Mouse (Mus musculus) adipocyte (in vitro differentiated cells): Measurements from ENCODE around the gene Hinfp.
A peak's percentile ranks its signal among the peaks of the same experiment; 100 is the strongest.

ENCODE experiments used
- DNase-seq: peaks from one replicate; pipeline ENCODE4 v3.0.0-alpha.2; 2016; ENCODE audit warnings: low spot score

The Hinfp gene

DNA sequence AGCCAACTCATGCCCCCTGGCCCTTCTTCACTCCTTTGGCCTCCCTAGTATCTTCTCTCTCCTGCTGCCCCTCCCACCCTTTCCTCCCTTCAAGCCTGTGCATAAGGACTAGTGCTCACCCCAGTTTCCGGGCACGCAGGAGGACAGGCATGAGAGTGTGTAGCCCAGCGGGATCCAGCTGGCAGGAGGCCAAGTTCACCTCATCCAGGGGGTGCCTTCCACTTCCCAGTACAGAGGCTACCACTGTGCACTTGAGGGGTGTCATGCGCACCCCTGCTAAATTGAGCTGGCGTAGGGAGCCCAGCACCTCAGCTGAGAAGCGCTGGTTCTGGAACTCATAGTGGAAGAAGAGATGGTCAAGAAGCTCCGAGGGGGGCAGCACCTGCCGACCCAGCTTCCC, 49.3 kb downstream of the Hinfp start:
- no peak for DNase-seq

DNA sequence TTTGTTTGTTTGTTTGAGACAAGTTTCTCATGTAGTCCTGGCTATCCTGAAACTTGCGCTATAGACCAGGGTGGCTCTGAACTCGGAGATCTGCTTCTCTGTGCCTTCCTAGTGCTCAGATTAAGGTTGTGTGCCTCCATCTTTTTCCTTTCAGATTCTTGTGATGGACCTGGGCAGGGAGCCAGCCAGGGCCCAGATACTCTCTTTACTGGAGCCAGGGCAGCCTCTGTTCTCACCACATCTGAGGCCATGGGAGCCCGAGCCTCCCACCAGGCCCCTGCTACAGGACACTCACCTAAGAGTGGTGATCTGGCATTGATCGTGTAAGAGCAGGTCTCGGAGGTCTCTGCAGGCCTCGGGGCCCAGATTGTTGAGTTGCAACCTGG, 50.3 kb downstream of the Hinfp start:
- no peak for DNase-seq

DNA sequence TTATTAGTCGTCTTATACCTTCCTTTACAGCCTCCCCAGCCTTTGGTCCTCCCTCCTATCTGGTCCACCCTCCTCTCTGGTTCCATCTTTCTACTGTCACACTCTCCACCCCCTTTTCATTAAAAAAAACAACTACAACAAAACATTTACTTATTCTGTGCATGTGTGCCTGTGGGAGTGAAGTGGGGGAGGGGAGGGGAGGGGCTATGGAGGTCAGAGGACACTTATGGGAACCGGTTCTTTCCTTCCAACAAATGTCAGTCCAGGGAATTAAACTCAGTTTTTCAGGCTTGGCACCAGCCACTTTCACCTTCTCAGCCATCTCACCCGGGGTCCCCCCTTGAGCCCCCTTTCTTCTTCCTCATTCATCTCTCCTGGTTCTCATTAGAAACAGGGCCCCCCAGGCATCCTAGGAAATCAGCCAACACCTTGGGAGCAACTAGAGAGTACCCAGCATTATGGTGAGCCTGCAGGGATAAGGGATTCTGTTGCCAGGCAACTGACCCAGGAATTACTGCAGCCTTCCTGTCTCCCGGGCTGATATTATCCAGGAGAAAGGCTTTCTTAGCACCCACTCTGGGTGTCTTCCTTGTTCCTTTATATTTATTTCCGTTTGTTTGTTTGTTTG, 50.8 kb downstream of the Hinfp start:
- no peak for DNase-seq

DNA sequence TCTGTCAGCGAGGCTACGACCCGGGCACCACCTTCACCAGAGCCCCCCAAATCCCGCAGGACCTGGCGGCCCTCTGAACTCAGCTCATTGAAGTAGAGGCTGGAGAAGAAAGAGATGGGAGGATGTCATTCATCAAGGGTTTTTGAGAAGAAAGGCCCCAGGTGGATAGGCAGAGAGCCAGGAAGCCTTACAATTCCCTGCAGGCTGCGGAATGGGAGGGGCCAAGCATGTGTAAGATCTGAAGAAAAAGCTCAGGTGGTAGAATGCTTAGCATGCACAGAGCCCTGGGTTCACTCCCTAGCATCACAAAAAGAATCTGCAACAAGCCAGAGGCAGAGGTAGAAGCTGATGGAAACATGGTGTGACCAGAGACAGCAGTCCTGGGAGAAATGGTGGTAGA, 52.0 kb downstream of the Hinfp start:
- no peak for DNase-seq

DNA sequence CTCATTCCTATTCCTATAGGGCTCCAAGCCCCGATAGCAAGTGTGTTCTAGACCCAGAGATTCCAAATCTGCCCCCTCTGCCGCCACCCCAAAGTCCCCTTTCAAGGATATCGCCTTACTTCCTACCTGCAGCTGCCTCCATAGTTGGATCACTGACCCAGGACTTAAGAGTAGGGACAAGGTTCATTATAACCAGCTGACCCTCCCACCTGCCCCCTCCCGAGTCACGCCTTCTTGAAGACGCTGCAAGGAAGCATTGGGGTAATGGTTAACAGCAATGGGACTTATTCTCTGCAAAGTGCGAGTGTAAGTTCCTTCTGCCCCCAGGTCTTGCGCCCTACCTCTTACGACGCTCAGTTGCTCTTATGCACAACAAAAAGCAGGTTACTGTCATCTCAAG, 54.2 kb downstream of the Hinfp start, which contains the start of gene Pdzd3:
TSS of gene Pdzd3 (minus strand) at position 158 of the 400 bp plus-strand sequence.
- DNase-seq: no peak

DNA sequence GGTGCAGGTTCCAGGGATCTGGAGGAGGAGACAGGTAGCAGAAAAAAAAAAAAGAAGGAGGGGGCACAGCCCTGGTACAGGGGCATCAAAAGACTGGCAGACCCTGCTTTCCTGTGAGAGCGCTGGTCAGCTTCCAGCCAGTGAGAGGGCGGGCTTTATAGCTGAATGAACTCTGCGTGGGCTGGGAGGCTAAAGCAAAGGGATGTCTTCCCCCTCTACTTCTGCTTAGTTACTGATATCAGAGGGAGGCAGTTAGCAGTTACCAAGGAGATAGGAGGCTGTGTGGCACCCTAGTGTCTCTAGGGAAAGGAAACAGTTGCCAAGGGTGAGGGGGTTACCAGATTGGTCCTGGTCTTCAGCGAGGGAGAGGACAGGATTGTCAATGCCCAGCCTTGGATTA, 55.0 kb downstream of the Hinfp start:
- DNase-seq: no peak

DNA sequence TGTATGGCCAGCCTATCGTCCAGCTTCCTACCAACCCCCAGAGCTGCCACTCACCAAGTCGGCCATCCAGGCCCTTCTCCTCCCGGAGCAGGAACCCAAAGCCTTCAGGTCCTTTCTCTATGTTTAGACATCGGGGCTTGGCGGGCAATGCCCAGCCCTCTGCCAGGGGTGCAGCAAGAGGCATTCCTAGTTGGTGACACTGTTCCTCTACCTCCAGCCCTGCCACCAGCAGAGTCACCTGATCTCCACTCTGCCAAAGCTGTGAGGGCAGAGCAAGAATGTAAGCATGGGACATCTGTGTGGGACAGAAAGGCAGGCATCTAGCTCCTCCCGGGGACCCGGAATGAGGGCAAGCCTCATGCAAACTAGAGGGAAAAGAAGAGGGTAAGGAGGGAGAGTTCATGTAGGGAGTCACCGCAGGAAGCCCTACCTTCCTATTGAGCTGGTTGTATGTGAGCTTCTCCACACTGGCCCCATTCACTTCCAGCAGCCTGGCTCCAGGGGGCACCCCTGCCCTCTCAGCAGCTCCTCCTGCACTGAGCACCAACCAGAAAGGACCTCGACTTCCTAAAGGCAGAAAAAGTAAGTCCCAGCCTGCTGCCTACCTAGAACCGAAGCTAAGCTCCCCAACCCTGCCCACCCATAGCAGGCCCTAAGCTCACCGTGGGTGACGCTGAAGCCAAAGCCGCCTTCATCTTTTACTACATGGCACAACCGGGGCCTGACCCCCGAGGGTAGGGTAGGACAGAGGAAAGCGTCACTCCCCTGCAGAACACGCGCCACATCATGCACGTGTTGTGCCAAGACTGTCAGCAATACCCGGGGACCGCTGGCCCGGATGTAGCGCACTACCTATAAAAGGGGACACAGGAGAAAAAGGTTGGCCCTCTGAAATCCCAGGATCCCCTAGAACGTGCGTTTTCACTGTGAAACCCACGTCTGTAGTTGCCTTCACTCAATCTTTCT, 56.0 kb downstream of the Hinfp start:
- DNase-seq: peak; percentile 26

DNA sequence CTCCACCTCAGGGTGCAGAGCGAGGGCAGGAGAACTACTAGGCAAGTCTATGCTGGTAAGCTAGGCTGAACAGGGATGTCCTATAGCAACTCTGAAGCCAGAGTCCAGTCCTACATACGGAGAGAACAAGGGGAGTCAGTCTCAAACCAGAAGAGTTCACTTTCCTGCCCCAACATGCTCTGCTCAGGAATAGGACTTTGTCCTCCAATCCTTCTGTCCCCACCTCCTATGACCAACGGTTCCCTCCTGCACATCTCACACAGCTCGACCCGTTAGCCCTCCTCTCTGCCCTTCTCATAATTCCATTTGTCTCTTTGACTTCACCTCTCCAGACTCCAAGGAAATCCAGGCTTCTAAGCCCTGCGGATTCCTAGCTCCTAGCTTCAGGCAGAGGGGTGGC, 57.6 kb downstream of the Hinfp start:
- no peak for DNase-seq

DNA sequence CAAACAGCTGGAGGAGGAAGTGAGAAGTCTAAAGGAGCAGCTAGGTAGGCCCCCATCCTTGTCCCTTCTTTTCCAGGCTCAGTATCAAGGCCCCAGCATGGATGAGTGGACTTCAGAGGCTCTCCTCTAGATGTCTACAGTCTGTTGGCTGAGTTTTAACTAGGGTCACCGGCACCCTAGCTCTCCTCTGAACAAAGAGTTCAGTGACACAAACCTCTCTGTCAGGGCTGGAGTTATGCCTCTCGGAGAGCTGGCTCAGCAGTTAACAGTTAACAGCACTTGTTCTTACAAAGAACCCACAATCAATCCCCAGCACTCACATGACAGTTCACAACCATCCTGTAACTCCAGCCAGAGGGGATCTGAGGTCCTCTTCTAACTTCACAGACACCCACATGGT, 61.9 kb downstream of the Hinfp start:
- no peak for DNase-seq
